Mouse (Mus musculus) layer of hippocampus, adult 9-10 months (tissue): ENCODE results near the gene Ppp1r10.
"Not testable (repeated sequence)": the region's sequence is repeated elsewhere in the genome, so short reads cannot be mapped to it uniquely, and the experiment has no call there.

Experiments used
- DNase-seq: peaks from one replicate; pipeline ENCODE4 v3.0.0; 2022; ENCODE audit warnings: low spot score

Gene Ppp1r10

GRCm38 (mm10) chr17:35930627-35931026 is 14.4 kb downstream of the Ppp1r10 start:
- DNase-seq = no peak

- no peak for DNase-seq
These were observed 16.4 kb downstream of the Ppp1r10 start for GRCm38 (mm10) chr17:35932608-35933007.

- not testable (repeated sequence) for DNase-seq
These were observed 19.5 kb downstream of the Ppp1r10 start for GRCm38 (mm10) chr17:35935763-35936162.

- DNase-seq = no peak
These were observed 21.6 kb downstream of the Ppp1r10 start for GRCm38 (mm10) chr17:35937700-35938348.

- DNase-seq = no peak
These were observed 22.9 kb downstream of the Ppp1r10 start for GRCm38 (mm10) chr17:35939108-35939507.

GRCm38 (mm10) chr17:35939941-35940340 is 23.7 kb downstream of the Ppp1r10 start:
- no peak for DNase-seq

GRCm38 (mm10) chr17:35950946-35951345 is 34.7 kb downstream of the Ppp1r10 start:
- DNase-seq = not testable (repeated sequence)

GRCm38 (mm10) chr17:35952559-35952958 is 36.3 kb downstream of the Ppp1r10 start:
- DNase-seq = not testable (repeated sequence)

GRCm38 (mm10) chr17:35954665-35955064 is 38.4 kb downstream of the Ppp1r10 start:
- no peak for DNase-seq

GRCm38 (mm10) chr17:35958533-35959223 is 42.4 kb downstream of the Ppp1r10 start:
- no peak for DNase-seq

GRCm38 (mm10) chr17:35963279-35963678 is 47.0 kb downstream of the Ppp1r10 start:
- DNase-seq = no peak

- no peak for DNase-seq
These were observed 51.4 kb downstream of the Ppp1r10 start for GRCm38 (mm10) chr17:35967621-35968020.

- peak; percentile 92 for DNase-seq
These were observed 53.5 kb downstream of the Ppp1r10 start, which contains the start of gene Abcf1 for GRCm38 (mm10) chr17:35969418-35970389. Abcf1 (minus strand) TSS chr17:35969761.

- no peak for DNase-seq
These were observed 55.9 kb downstream of the Ppp1r10 start for GRCm38 (mm10) chr17:35972131-35972530.

GRCm38 (mm10) chr17:35978811-35979400 is 62.7 kb downstream of the Ppp1r10 start:
- no peak for DNase-seq

- peak; percentile 95 for DNase-seq
These were observed 63.4 kb downstream of the Ppp1r10 start, which contains the start of the genes Gnl1 and Prr3 for GRCm38 (mm10) chr17:35979401-35980362. Gnl1 (plus strand) TSS chr17:35979851. Prr3 (minus strand) TSS chr17:35980236.

- no peak for DNase-seq
These were observed 64.1 kb downstream of the Ppp1r10 start for GRCm38 (mm10) chr17:35980363-35980754.

GRCm38 (mm10) chr17:35981776-35982175 is 65.5 kb downstream of the Ppp1r10 start:
- no peak for DNase-seq
